Mouse (Mus musculus) telencephalon, adult 2 months (tissue): ENCODE measurements around the gene 5730409E04Rik.
A peak's percentile ranks its signal among the peaks of the same experiment; 100 is the strongest.

Experiments used
- DNase-seq: peaks from one replicate; pipeline ENCODE4 v3.0.0-alpha.2; 2011; ENCODE audit warnings: low read depth, low spot score

5730409E04Rik gene

DNA sequence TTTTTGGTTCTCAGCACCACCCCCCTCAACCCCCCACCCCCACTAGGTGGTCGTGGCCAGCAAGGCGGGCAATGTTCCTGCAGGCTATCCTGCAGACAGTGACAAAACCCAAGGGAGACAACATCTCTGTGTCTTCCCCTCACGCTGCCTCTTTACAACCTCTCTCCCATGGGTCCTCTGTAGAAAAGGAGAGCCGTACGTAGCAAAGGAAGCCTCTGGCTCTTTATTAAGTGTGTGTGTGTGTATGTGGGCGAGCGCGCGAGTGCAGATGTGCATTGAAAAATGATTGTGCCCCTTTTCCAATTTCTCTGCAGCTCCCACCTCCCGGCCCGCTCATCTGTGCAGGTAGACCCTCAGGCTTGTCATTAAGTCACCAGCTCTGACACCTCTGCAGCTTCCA, 26.7 kb downstream of the 5730409E04Rik start:
- no peak for DNase-seq

DNA sequence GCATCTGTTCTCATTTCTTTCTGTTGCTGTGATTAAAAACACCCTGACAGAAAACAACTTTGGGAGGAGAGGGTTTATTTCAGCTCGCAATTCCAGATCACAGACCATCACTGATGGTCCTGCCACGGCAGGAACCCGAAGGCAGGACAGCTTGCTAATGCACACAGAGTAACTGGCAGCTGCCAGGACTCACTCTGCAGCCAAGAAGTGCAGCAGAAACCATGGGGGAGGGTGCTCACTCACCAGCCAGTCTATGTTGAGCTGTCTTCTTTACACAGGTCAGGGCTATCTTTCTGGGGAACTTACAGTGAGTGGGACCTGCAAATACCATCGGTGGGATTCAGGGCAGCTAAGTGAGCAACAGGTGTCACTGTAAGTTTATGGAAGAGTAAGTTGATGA, 27.8 kb downstream of the 5730409E04Rik start:
- no peak for DNase-seq

DNA sequence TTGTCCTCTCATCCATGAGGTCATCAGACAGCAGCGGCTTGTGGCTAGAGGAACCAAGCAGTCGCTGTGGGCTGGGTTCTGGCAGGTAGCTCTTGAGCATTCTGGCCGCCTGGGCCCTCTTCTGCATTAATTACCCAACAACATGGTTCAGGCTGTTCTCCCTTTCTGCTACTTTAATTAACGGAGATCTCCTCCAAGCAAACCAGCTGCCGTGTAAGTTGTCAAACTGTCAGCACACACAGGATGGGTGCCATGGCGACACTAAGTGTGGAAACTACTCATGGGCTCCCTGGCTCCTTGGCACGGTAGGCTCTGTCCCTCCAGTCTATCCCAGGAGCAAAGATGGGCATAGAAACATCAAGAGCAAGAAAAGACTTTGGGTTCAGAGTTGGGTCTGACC, 29.7 kb downstream of the 5730409E04Rik start:
- no peak for DNase-seq

DNA sequence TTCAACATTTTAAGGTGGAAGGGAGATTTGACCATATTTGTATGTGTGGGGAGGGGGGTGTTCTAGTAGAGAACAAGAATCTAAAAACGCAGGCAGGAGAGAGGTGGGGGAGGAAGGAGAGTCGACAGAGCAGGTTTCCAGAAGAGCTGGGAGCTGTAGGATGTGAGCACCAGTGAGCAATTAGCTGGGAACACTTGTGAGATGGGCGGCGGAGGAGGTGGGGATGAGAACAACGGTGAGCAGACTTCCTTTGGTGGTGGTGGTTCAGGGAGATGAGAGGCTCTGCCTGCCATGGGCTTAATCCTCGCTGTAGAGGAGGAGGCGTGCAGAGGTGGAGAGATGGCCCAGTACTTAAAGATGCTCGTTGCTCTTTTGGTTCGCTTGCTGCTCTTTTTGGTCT, 32.3 kb downstream of the 5730409E04Rik start:
- DNase-seq: peak; percentile 75

DNA sequence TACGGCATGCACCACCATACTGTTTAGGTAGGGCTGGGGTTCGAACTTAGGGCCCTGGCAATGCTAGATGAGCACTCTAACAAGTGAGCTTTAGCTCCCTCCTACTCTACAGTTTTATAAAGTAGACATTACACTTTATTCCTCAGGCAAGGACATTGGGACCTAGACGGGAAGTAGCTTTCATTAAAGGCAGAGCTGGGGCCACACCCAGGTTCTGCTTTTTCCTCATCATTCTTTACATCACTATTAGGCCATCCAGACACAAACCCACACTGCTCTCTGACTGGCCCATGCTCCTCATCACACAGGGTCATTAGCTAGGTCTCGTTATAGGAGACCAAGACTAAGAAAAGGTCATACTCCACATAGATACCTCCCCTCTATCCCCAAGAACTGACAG, 34.2 kb downstream of the 5730409E04Rik start:
- DNase-seq: no peak

DNA sequence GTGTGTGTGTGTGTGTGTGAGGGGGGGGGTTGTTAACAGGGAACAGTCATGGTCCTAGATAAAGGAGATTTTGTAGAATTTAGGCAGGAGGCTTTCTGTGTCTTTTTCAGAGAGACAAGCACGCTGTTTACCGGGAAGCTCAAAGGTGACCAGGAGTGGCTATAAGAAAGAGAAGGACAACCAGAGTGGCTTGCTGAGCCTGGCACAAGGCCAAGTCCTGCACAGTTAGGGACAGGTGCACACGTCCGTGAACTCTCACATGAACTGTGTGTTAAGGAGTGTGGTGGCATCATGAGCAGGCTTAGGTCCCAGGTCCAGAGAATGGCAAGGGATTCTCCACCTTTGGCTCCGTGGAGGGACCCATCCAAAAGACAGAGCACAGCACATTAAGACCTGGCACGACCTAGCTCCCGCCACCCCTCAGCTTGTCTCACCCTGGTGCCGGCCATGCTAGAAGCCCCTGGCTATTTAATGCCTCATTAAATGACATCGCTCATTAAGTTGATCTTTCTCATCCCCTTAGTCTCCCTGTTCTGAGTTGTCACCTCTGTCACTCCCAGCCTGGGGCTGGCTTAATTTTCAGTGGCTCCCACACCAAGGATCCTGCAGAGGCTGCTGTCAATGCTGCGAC, 34.8 kb downstream of the 5730409E04Rik start:
- DNase-seq: no peak

DNA sequence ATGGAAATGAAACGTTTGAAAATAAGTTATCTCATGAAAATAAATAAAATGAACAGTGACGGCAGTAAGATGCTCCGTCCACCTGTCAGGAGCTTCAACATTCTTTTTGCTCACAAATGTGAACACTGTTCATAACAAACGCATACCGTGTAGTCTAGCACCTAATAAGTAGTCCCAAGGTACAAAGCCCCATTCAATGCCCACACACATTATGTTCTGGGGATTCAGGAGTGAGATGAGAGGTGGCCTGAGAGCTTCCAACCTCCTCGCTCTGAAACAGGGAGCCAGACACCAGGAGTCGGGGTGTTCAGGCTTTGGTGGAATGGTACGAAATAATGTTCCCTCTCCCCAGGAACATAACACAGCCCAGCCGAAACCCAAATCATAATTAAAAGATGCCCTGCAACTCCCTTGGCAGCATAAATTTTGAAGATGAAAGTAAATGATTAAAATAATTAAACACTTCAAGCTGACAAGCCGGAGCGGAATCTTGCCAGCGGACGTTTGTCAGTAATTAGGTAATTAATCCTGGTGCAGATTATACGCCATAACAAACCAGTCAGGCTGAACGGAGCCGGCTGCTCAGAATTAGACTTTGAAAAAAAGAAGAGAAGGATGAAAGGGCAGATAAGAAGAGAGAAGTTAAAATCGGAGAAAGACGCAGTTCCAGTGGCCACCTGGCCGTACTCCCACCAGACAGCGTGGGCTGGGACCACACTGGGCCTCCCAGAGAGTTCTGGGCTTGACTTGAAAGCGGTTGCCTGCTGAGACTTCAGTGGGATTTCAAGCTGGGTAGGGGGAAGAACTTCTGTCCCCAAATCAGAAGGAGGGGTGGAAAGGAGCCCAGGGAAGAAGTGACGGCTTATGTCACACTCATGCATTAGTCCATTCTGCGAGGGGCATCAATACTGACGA, 38.6 kb downstream of the 5730409E04Rik start:
- no peak for DNase-seq

DNA sequence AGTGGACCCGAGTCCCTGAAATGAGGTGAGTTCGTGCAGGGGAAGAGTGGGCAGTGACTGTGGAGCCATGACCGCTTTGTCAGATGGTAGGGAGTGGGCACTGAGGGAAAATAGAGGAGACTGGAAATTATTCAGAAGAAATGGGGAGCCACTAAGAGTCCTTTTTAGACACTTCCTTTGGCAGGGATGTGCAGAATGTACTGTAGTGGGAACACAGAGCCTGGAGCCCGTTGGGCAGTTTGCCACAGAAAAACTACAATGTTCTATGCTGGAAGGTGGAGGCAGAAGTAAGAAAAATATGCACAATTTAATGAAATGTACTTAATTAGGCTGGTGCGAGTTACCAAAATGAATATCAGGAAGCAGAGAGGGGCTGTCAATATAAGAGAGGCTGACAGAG, 43.5 kb downstream of the 5730409E04Rik start:
- DNase-seq: no peak

DNA sequence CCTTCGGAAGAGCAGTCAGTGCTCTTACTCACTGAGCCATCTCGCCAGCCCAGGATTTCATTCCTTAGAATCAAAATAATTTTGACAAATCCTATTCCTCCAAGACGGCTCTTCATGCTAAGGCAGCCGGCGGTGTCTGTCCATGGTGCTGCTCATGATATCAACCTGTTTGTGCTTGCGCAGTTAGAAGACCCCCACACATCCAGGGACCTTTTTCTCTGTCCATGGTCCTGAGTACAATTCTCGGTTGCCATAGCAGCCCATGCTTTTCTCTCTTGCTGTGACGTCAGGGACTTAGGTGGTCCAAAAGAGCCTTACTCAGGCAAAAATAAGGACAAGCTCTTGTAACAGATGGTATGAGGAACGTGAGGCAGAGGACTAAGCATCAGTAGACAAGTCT, 45.7 kb downstream of the 5730409E04Rik start:
- DNase-seq: no peak

DNA sequence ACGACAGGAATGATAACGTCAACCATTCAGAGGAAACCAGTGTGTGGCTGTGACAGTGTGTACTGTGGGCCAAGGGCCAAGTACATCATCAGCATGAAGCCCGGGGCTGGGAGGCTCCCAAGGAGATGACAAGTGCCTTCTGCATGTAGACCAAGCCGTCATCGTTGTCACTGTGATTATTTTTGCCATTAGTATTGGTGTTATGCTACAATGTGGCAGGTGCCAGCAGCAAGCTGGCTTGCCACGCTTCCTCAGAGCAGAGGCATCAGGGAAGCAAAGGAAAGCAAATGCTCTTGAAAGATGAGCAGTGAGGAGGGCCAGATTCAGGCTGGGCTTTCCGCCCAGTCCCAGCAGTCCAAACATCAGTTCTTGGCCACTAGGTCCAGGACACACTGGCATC, 51.6 kb downstream of the 5730409E04Rik start:
- no peak for DNase-seq
